Mouse (Mus musculus) olfactory bulb, adult 2 months (tissue): ENCODE results near the gene Tnrc6a.

Experiments used
- CTCF ChIP-seq: fragments of 200-500 bp; IDR thresholded peaks from 2 replicates; pipeline ENCODE4 v1.5.1; 2012; ENCODE audit warnings: low read depth, mild to moderate bottlenecking, low read length, moderate library complexity; ENCODE audit not compliant: insufficient read depth
- POLR2A ChIP-seq: fragments of 200-500 bp; IDR thresholded peaks from 2 replicates; pipeline ENCODE4 v1.6.1; 2012; ENCODE audit warnings: mild to moderate bottlenecking, low read depth, low read length, moderate library complexity; ENCODE audit not compliant: insufficient read depth

- TF ChIP-seq CTCF (no peak), POLR2A (no peak)
Observed at GRCm38 (mm10) chr7:123105906-123106305, 17.8 kb upstream of the Tnrc6a start.
